Mouse (Mus musculus) kidney, postnatal 36 days (tissue): Measurements from ENCODE around the gene Col12a1.
A peak's percentile ranks its signal among the peaks of the same experiment; 100 is the strongest.

Experiments used
- DNase-seq, 2 experiments: peaks; one replicate each; pipeline ENCODE4 v3.0.0; 2021 to 2022; ENCODE audit warnings: mixed read lengths in 2 of 2

Col12a1 gene

DNA sequence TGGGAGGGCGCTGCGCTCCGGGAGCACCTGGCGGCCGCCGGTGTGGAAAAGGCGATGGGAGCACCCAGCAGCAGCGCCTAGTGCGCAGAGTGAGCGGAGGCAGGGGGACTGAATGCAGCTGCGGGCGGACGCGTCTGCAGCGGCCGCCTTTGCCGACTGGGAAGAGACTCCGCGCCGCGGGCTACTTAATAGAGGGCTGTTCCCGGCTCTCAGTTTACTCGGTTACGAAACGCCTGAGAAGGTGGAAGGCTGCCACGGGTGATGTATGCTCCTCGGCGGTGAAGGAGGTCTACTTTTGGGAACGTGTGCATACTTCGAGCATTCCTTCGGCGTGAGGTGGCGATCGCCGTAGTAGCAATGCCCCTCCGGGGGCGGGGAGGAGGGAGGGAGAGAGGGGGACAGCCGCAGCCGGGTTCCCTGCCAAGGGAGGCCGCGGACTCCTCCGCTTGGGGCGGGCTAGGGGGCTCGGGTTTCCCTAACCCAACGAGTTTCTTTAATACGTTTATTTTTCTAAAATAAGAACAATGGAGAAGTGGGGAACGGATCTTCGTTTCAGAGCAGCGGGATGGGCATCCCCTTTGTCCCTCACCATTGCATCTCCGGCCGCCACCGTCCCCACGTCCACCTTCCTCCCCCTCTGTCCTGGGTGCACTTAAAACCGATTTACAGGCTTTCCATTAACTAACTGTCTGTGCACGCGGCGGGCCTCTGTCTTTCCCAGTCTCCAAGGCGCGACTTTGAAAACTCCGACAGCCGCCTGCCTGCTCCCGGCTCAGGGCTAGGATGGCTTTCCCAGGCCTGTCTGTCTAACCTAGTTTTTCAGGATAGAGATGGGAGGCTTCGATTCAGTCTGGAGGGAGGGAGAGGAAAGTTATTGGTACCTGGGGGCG is at the start of gene Col12a1:
Col12a1 (minus strand) TSS at position 351 of the 890 bp plus-strand sequence.
- DNase-seq: peak; percentile 40 to 56

DNA sequence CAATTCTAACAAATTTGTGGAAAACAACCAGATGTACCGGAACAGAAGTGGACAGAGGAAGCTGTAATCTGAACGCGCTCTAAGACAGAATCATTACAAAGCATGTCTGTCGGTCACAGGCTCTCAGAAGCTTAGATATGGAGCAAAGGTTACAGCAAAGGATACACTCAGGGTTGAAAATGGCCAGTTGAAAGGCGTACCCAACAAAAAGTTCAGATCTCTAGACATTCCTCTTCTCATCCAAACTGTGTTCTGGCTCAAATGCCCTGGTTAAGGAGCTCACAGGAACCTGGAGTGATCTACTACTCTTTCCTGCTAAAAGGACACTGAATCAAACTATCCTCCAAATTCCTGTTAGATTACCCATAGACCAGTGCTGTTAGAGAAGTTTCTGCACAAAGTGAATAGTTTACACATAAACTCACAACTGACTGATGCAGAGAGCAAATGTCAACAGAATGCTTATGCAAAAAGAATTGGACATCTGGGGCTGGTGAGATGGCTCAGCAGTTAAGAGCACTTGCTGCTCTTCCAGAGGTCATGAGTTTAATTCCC is 48.4 kb upstream of the Col12a1 start:
- peak; percentile 10 to 50 for DNase-seq

DNA sequence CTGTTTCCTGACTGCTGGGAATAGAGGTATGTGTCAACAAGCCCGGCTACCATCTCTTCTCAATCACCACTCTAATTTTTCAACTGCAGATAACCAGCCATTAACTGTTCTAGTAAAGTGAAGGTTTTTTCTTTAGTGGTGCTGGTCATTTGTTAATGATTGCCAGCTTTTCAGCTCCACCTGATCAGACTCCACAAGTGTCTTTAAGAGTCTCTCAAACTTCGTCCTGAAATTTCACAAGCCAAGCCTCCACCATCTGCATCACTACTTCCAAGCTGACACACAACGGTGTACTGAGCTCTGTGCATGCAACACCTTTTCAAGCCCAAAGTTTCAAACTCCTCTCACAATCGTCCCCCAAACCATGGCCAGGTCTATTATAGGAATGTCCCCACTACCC is 46.7 kb upstream of the Col12a1 start:
- peak; percentile 29 to 31 for DNase-seq

DNA sequence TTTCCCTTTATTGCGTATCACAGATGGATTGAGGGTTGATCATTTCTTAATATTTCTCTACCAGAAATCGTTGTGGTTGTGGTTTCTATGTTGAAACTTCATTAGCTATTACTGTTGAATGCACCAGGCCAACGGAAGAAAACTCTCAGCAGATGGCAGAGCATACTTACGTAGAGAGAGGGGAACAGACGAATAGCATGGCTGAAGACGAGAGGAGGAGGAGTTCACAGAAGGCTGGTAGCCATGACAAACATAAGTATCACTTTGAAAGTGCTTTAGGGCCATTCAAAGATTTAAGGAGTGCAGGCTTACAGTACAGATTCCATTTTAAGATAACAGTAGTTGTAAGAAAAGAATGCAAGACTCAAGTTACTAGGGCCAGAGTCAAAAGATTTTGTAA is 43.9 kb upstream of the Col12a1 start:
- DNase-seq: no peak

DNA sequence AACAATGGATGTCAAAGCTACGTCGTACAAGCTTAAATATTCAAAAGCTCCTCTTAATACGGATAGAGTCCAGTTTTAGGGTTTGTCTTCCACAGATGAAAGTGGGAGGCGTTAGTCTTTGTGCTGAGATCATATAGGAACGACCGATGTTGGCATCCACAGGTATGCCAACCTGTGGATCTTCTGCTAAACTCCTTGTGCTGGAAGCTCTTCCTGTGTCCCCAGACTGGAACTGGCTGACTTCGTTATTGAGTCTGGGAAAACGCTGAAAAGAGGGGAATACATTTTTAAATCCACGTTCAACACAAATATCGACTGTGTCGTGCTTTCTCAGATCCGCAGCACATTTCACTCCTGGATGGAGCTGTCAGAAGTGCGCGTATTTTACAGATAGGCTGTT is 41.4 kb upstream of the Col12a1 start:
- peak in 1 of 2 experiments; percentile 21 for DNase-seq

DNA sequence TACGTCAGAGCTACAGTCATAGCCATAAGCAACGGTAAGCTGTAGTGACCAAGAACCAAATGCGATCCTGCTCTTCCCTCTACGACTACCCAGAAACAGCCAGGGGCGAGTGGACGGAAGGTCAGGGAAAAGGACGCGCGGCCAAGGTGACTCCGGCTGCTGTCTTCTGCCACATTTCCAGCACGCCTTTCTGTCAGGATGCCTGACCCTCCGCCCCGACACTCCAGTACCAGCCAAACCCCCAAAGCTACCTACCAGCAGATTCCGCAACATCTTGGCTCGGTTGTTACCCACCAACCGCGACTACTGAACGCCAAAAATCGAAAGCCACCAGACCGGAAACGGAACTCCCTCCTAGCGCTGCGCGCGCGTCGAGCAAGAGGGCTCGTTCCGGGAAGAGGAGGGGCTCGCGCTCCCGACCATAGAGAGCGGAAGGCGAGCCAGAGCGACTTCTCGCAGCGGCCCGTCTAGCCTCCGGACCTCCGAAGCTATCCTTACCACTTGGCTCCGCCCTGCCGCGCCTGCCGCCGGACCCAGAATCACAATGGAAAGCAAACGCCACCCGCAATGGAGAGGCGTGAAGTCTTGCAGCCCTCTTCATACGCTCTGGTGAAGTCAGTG is 40.9 kb upstream of the Col12a1 start, which contains the start of gene Cox7a2:
Cox7a2 (minus strand) TSS at position 494 of the 621 bp plus-strand sequence.
- DNase-seq: peak; percentile 98 to 99

DNA sequence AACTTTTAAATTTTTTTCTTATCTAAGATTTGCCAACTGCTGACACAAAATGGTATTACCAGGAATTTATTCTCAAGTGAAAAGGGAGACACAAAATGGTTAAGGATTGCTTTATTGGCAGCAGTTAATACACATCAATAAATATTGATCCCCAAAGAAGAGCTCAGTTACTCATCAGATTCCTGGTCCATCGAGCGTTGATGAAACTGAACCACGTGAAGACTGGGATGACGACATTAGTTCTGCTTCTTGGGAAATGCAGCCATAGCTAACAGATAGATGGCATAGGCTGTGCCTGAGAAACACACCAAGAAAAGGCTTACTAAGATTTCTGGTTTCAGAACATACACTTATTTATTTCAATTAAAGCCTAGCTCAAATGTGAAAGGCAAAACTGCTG is 36.7 kb upstream of the Col12a1 start:
- DNase-seq: no peak

DNA sequence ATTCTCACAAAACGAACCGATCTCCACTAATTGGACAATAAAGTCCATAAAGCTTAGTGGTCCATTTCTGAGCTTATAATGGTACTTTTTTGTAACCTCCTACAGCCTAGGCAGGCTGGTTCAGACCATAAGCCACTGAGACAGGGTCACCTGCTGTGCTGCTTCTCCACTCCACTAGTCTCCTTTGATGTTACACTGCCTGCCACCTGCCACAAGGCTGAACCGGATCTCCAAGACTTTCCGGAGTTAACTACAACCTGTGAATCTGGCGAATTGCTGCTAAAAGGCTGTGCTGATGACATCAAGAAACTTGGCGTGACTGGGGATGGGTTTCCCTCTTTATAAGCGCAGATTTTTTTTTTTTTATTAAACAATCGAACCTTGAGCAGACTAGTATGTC is 33.2 kb upstream of the Col12a1 start:
- DNase-seq: no peak

DNA sequence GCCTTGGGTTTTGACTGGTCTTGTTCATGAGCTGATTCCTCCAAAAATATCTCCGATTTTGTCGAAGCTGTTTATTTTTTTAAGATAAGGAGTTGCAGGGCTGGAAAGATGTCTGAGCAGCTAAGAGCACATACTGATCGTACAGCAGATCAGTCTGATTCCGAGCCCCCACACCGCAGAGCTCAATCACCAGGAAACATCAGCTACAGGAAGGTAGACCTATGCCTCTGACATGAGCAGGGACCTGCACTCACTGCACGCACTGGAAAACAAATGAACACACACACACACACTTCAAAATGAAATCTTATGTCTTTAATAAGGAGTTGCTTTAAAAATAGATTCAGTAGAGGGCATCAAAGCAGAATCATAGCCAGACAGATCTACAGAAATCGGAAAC is 32.1 kb upstream of the Col12a1 start:
- DNase-seq: no peak

DNA sequence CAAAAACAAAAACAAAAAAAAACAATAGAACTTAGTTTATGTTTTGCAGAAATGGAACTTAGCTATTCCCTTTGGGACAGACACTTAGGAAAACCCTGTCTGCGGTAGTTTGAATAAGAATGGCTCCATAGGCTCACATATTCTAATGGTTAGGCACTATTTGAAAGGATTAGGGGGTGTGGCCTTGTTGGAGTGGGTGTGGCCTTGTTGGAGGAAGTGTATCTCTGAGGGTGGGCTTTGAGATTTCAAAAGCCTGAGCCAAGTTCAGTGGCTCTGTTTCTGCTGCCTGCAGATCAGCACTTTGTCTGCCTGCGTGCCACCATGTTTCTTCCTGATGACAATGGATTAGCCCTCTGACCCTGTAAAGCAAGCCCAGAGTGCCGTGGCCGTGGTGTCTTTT is 26.4 kb upstream of the Col12a1 start:
- DNase-seq: no peak

DNA sequence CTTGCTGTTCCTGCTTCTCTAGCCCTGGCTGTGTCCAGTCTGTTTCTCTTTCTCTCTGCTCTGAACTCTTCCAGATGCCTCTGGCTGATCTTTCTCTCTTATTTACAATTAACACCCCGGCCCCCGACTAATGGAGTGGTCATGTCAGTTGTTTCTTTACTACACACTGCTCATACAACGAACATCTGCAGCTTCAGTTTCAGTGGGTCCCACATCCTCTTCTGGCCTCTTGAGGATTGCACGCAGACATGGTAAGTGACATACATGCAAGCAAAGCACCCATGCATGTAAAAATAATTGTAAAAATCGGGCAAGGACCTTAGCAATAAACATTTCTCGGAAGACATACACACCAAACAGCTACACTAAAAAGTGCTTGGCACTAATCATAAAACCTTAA is 17.0 kb upstream of the Col12a1 start:
- no peak for DNase-seq

DNA sequence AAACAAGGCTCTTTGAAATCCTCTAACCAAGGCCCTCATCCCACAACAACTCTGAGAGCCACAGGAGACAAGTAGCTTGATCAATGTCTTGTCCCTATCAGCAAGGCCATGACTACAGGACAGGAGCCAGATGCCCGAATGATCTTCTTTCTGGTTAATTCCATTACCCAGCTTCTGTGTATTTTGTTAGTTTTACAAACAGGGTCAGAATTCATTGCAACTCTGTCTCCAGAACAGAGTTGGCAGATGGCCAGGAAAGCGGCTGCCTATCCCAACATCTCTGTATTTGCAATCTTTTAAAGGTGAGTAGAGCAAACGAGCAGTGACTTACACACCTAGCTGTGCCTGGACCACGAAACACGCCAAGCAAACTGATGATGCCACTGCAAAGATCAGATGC is 11.7 kb upstream of the Col12a1 start:
- DNase-seq: peak in 1 of 2 experiments; percentile 33

DNA sequence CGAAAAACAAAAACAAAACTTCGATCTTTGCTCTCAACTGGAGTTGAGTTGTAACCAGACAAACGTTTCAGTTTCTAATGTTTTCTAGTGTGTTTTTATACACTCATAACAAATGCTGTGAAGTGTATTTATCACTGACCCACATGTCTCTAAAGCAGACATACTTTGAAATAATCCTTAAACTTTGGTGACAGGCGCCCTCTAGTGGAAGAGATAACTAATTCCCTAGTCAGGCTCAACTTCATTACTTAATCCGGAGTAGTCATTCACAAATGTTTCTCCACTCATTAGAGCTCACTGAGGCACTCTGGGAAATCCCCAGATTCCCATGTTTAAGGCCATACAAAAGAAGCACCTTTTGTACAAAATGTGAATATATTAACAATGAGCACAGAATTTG is 4.5 kb upstream of the Col12a1 start:
- peak; percentile 41 to 60 for DNase-seq

DNA sequence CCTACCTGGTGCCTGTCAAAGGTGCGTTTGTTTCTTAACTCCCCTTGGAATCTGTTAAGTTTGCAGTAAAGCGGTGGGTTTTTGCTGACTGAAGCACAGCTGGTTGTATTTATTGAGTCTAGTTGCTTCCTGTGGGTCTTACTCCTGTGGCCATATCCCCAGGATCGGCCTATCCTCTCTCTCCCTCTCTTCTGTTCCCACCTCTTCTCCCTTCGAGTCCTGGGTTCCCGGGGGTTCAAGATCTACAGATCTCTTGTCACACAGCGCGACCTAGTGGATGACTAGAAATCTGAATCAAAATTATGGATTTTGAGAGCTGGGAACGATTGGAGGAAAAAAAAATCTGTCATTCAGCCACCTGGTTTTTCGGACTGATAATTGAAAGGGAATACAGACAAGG is 2.4 kb upstream of the Col12a1 start:
- peak; percentile 42 to 74 for DNase-seq

DNA sequence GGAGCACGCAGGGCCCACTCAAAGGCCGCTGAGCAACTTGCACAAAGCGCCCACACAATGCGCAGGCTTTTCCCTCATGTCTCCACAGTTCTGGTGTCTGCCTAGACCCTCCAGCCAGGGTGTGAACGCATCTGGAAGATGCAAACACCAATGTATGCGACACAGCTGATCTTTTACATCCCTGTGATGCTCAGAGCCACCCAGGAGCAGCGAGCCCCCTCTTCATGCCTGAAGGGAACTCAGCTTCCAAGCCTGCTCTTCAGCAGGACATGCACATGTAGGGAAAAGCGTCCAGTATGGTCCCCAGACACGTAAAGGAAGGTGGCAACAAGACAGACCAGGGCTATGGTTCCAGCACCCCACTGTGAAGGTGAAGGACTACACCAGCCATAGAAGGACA is 1.5 kb upstream of the Col12a1 start:
- no peak for DNase-seq

DNA sequence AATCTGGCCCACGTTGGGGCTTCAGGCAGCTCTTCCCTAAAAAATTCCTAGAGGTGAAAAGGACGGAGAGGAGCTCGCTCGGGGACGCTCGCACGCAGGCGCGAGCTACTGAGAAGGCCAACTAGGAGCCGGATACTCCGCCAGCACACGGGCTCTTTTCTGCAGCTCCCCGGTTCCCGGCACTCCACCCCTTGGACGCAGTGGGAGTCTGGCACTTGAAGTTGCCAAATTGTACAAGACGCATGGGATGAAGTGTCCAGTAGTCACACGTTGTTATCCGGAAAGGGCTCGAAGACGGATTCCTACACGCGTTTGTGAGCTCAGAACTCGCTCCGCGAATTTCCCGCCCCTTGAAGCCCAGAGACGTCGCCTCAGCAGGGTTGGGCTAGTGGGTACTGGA is 820 bp upstream of the Col12a1 start:
- peak in 1 of 2 experiments; percentile 25 for DNase-seq

DNA sequence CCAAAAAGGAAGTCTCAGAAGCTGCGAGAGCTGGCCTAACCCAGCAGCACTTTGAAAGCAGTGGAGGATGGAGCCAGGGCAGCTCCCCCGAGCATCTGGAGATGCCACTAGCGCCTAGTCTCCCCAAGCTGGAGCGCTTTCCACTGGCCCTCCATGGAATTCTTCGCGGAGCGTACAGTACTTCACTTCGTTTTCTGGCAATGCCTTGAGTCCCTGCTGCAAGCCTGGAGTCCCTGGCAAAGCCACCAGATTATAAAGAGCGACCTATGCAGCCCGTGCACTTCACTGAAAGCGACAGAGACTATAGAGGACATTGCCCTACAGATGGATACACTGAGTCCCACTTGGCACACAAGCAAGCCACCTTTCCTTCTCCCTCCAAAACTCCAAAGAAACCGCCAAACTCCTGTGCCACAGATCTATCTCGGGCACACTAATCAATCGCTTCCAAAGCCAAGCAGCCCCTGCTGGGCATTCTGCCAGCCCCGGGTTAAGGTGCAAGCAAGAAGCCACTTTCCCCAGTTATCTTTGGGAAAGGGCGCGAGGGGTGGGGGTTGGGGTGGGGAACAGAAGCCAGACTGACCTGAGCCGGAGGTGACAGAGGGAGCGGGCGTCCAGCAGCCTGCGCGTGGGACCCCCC is 675 bp downstream of the Col12a1 start:
- peak in 1 of 2 experiments; percentile 48 for DNase-seq

DNA sequence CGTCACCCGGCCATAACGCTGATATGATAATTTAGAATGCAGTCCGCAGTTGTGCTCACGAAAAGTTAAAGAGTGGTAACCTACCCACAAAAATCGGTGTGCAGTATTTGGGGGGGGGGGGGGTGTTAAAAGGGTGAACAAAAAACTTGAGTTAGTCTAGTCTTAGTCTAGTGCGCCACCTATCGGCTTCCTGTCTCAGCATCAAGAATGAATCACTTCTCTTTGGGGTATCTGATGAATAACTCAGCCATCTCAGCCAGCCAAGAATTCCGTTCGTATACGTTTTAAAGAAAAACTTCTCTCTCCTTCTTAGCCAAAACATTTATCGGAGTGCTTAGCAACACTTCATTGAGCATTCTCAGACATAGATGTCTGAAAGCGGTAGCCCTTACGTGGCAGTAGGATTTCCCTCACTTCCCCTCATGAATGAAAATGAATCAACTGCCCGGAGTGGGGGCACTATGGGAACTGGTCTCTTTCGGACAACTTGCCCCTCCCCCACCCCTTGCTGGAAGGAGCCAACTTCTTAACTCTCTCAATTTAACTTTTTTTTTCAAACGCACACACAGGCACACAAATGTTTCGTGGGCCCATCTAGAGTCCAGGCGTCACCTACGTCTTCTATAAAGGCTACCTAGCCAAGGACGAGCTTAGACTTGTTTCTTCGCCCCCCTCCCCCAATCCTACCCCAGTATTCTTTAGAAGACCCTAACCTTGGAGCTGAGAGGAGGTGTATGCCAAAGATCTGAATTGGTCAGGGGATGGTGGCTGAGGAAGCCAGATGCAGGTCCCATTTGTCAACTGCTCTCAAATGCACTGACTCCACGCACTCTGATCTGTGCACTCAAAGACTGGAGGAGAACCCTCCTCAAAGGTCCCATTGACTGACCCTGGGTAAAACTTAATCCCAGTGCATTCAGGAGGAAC is 1.5 kb downstream of the Col12a1 start:
- peak; percentile 63 to 87 for DNase-seq

DNA sequence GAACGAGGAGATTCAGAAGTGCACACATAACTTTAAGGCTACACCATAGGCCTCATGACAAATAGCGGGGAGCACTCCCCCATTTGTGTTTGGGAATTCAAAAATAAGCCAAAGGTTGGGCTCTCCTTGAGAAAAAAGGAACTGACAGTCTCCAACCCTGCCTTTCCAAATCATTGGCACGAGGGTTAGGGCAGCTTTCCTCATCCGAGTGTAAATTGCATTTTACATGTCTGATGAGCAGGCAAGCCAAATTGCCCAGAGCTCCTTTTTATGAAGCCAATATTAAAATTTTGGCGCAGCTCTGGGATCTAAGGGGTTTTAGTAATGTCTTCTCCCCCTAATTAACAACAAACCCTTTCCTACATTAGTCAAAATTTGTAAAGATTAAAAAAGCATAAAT is 2.1 kb downstream of the Col12a1 start:
- no peak for DNase-seq

DNA sequence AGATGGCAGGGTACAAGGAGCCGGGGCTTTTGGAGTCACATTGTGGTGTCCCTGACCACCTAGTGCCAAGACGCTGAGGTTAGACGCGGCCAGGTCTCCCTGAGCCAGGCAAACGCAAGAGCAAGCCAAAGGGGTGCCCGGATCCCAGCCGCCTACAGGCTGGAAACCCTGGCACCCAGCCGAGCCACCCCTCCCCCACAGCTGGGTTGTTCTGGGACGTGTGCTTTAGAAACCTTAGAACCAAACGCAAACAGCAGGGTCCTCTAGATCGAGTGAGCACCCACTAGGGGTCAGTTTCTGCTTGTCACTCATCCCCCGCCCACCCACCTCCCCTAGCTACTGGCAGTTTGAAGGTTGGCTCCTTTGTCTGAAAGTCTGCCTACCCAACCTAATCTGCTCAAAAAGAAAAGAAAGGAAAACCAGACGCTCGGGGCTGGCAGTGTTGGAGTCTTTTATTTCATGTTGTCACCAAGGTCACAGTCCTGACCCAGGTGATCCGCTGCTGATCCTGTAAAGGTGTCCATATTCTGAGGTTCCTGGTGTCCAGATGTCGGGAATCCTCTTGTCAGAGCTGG is 4.1 kb downstream of the Col12a1 start:
- DNase-seq: peak; percentile 77 to 92

DNA sequence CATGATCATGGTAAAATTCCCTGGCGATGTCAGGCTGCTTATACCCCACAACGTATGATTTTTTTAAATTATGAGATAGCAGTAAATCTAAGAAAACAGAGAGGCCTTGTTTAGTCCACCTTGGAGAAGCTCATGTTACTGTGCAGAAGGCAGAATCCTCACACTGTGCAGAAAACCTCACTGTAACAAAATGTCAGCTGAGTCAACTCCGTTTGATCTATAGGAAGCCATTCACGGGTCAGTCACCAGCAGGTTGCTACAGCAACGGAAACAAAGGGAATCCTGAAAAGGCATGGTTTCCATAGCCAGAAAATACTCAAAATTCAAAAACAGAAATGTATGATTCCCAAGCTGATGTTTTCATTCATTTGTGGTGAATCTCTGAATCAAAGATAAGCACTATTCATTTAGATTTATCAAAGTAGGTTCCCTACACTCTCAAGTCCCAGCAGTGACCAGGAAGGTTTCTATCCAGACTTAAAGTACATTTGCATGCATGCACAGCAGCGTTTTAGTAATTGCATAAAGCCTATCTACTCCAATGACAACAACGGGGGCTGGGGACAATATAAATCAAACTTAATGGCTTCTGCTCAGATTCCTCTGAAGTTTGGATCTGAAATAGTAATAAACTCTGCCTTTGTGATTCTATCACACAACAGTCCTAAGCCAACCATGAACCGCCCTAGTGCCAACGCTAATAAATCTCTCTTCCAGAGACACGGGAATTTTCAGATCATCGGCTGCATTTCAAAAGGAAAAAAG is 28.7 kb downstream of the Col12a1 start:
- no peak for DNase-seq
